Mouse (Mus musculus) MEL (cell line): Measurements from ENCODE around the gene Wipf1. TPM values are rescaled to one million over a fixed set of nuclear protein-coding genes. Genes with fewer than 3 reads are reported as not detected.

Experiments
- DNase-seq: peaks from one replicate; pipeline ENCODE4 v3.0.0; 2011; ENCODE audit warnings: low read depth, low spot score
- H3K27ac ChIP-seq: 2 replicates; pipeline ENCODE4 v1.5.1; 2012; ENCODE audit warnings: low read depth, mild to moderate bottlenecking, control low read depth, low read length, moderate library complexity; ENCODE audit not compliant: control insufficient read depth
- H3K27me3 ChIP-seq, 2 experiments: fragments of 150-350 bp in 1 of 2; sonication (generic) in 1 of 2; 2 replicates each; pipeline ENCODE4 v1.6.1; 2012; ENCODE audit warnings: low read length in 2 of 2, mild to moderate bottlenecking in 2 of 2, improper control_type of control experiment in 1 of 2, moderate library complexity in 1 of 2; ENCODE audit not compliant: insufficient read depth in 2 of 2, control insufficient read depth in 1 of 2
- H3K36me3 ChIP-seq, 2 experiments: 2 replicates each; pipeline ENCODE4 v1.6.1; 2012 to 2014; ENCODE audit warnings: low read length in 2 of 2, improper control_type of control experiment in 1 of 2, inconsistent platforms in 1 of 2, mild to moderate bottlenecking in 1 of 2; ENCODE audit not compliant: insufficient read depth in 2 of 2, control insufficient read depth in 1 of 2
- H3K4me1 ChIP-seq, 2 experiments: fragments of 150-350 bp in 1 of 2; sonication (generic) in 1 of 2; 2 replicates each; pipeline ENCODE4 v1.6.1; 2012; ENCODE audit warnings: low read length in 2 of 2, improper control_type of control experiment in 1 of 2, mild to moderate bottlenecking in 1 of 2; ENCODE audit not compliant: insufficient read depth in 2 of 2, control insufficient read depth in 1 of 2
- H3K4me3 ChIP-seq, 2 experiments: fragments of 150-350 bp in 1 of 2; sonication (generic) in 1 of 2; 2 replicates each; pipeline ENCODE4 v1.5.1; 2012; ENCODE audit warnings: low read depth in 2 of 2, low read length in 2 of 2, mild to moderate bottlenecking in 2 of 2, moderate library complexity in 2 of 2, control low read depth in 1 of 2, improper control_type of control experiment in 1 of 2; ENCODE audit not compliant: control insufficient read depth in 1 of 2, insufficient read depth in 1 of 2
- H3K79me2 ChIP-seq: 2 replicates; pipeline ENCODE4 v1.6.1; 2012; ENCODE audit warnings: mild to moderate bottlenecking, low read length, moderate library complexity; ENCODE audit not compliant: control insufficient read depth, poor library complexity, insufficient read depth
- H3K9ac ChIP-seq: 2 replicates; pipeline ENCODE4 v1.6.1; 2012; ENCODE audit warnings: low read depth, mild to moderate bottlenecking, control low read depth, low read length, moderate library complexity; ENCODE audit not compliant: control insufficient read depth, poor library complexity, severe bottlenecking
- H3K9me3 ChIP-seq: fragments of 150-350 bp; sonication (generic); replicated peaks from 2 replicates; pipeline ENCODE4 v1.6.1; 2012; ENCODE audit warnings: mild to moderate bottlenecking, low read length, improper control_type of control experiment, moderate library complexity; ENCODE audit not compliant: insufficient read depth
- CHD1 ChIP-seq: IDR thresholded peaks from 2 replicates; pipeline ENCODE4 v1.6.1; 2012; ENCODE audit warnings: low read depth, mild to moderate bottlenecking, inconsistent platforms, low read length, improper control_type of control experiment
- CTCF ChIP-seq, 3 experiments: IDR thresholded peaks in 2 of 3; conservative IDR thresholded peaks in 1 of 3; 2 replicates each; pipeline ENCODE4 v1.5.1; 2011 to 2012; ENCODE audit warnings: low read length in 3 of 3, low read depth in 2 of 3, mild to moderate bottlenecking in 2 of 3, improper control_type of control experiment in 1 of 3, inconsistent platforms in 1 of 3, mixed read lengths in 1 of 3, moderate library complexity in 1 of 3; ENCODE audit not compliant: control insufficient read depth in 1 of 3, insufficient read depth in 1 of 3, poor library complexity in 1 of 3, severe bottlenecking in 1 of 3
- EP300 ChIP-seq, 2 experiments: IDR thresholded peaks; 2 replicates each; pipeline ENCODE4 v1.6.1; 2011; ENCODE audit warnings: improper control_type of control experiment in 2 of 2, low read length in 2 of 2, low read depth in 1 of 2, mild to moderate bottlenecking in 1 of 2
- ETS1 ChIP-seq: IDR thresholded peaks from 2 replicates; pipeline ENCODE4 v1.6.1; 2012; ENCODE audit warnings: low read depth, mild to moderate bottlenecking, inconsistent platforms, low read length, improper control_type of control experiment, moderate library complexity
- GABPA ChIP-seq: IDR thresholded peaks from 2 replicates; pipeline ENCODE4 v1.6.1; 2012; ENCODE audit warnings: low read depth, mild to moderate bottlenecking, inconsistent platforms, low read length, improper control_type of control experiment, moderate library complexity
- GATA1 ChIP-seq: IDR thresholded peaks from 2 replicates; pipeline ENCODE4 v1.6.1; 2011; ENCODE audit warnings: low read depth, low read length, improper control_type of control experiment
- HCFC1 ChIP-seq: IDR thresholded peaks from 2 replicates; pipeline ENCODE4 v1.6.1; 2012; ENCODE audit warnings: low read depth, mild to moderate bottlenecking, inconsistent platforms, low read length, improper control_type of control experiment, moderate library complexity
- MAFK ChIP-seq: IDR thresholded peaks from 2 replicates; pipeline ENCODE4 v1.6.1; 2011; ENCODE audit warnings: low read depth, mild to moderate bottlenecking, low read length, improper control_type of control experiment, borderline replicate concordance
- MAX ChIP-seq: IDR thresholded peaks from 2 replicates; pipeline ENCODE4 v1.6.1; 2011; ENCODE audit warnings: low read length, improper control_type of control experiment
- MEF2A ChIP-seq: IDR thresholded peaks from 2 replicates; pipeline ENCODE4 v1.6.1; 2014; ENCODE audit warnings: low read depth, mild to moderate bottlenecking, inconsistent platforms, low read length, improper control_type of control experiment; ENCODE audit not compliant: poor library complexity, insufficient replicate concordance, severe bottlenecking; ENCODE audit errors: extremely low read depth
- MXI1 ChIP-seq: IDR thresholded peaks from 2 replicates; pipeline ENCODE4 v1.6.1; 2011; ENCODE audit warnings: mild to moderate bottlenecking, low read depth, low read length, improper control_type of control experiment
- NRF1 ChIP-seq: IDR thresholded peaks from 2 replicates; pipeline ENCODE4 v1.6.1; 2014; ENCODE audit warnings: low read depth, mild to moderate bottlenecking, inconsistent platforms, low read length, improper control_type of control experiment, moderate library complexity; ENCODE audit not compliant: poor library complexity, insufficient read depth, severe bottlenecking
- POLR2AphosphoS2 ChIP-seq: IDR thresholded peaks from 2 replicates; pipeline ENCODE4 v1.6.1; 2011; ENCODE audit warnings: low read length, improper control_type of control experiment
- RCOR1 ChIP-seq: IDR thresholded peaks from 2 replicates; pipeline ENCODE4 v1.6.1; 2012; ENCODE audit warnings: low read depth, mild to moderate bottlenecking, inconsistent platforms, low read length, improper control_type of control experiment
- SIN3A ChIP-seq: IDR thresholded peaks from 2 replicates; pipeline ENCODE4 v1.6.1; 2012; ENCODE audit warnings: low read length, improper control_type of control experiment, inconsistent platforms
- SMC3 ChIP-seq: IDR thresholded peaks from 2 replicates; pipeline ENCODE4 v1.6.1; 2011; ENCODE audit warnings: low read depth, low read length, improper control_type of control experiment
- TAL1 ChIP-seq: IDR thresholded peaks from 2 replicates; pipeline ENCODE4 v1.6.1; 2012; ENCODE audit warnings: mild to moderate bottlenecking, inconsistent platforms, low read length, moderate library complexity, mixed read lengths
- TCF12 ChIP-seq: IDR thresholded peaks from 2 replicates; pipeline ENCODE4 v1.6.1; 2014; ENCODE audit warnings: low read depth, mild to moderate bottlenecking, inconsistent platforms, low read length, improper control_type of control experiment, moderate library complexity
- UBTF ChIP-seq: IDR thresholded peaks from 2 replicates; pipeline ENCODE4 v1.6.1; 2012; ENCODE audit warnings: low read depth, mild to moderate bottlenecking, inconsistent platforms, low read length, improper control_type of control experiment, moderate library complexity, borderline replicate concordance; ENCODE audit not compliant: insufficient read depth
- ZC3H11A ChIP-seq: IDR thresholded peaks from 2 replicates; pipeline ENCODE4 v1.6.1; 2012; ENCODE audit warnings: low read depth, mild to moderate bottlenecking, inconsistent platforms, low read length, improper control_type of control experiment
- ZNF384 ChIP-seq: IDR thresholded peaks from 2 replicates; pipeline ENCODE4 v1.6.1; 2012; ENCODE audit warnings: low read depth, mild to moderate bottlenecking, inconsistent platforms, low read length, improper control_type of control experiment
- polyA plus RNA-seq, 2 experiments: library from polyadenylated mRNA; stranded (reverse) in 1 of 2; unstranded in 1 of 2; fragments of >175 nt in 1 of 2; fragments of >200 nt in 1 of 2; gene quantifications; 2 replicates each; pipeline versions ENCODE4 v1.2.1 to v1.2.4; 2012; ENCODE audit warnings: low replicate concordance in 2 of 2, low read depth in 1 of 2; ENCODE audit not compliant: insufficient read length in 2 of 2, insufficient read depth in 1 of 2, missing spikeins in 1 of 2
- total RNA-seq: library from RNA; depleted of rRNA; stranded (reverse); fragments of 300-350 nt; gene quantifications from 2 replicates; pipeline ENCODE4 v1.2.3, GENCODE M21; 2012

Wipf1 gene
- total and polyA plus RNA-seq, 3 experiments: 5.2 to 83.9 (median 27.1) TPM

GRCm38 (mm10) chr2:73385172-73385571 is 144.4 kb downstream of the Wipf1 start:
- no peak for DNase-seq
- peaks cover 2 to 3% of the 10 kb centered on the region in 2 experiments; a peak in 3 of 4 replicates for H3K27me3 ChIP-seq
- TF ChIP-seq RCOR1 (no peak), ETS1 (peak; percentile 48; the same call in 1 of the 2 replicates), GATA1 (0 out of 2 replicates have a peak, but pooled peaks have one; percentile 23), MEF2A (peak; percentile 72; the same call in 1 of the 2 replicates), HCFC1 (no peak), SIN3A (0 out of 2 replicates have a peak, but pooled peaks have one; percentile 29), ZNF384 (peak; percentile 72)
- TF ChIP-seq, all 39 proteins: peak for 5
- Histone ChIP-seq H3K4me1 (peaks cover 0 to 3% of the 10 kb centered on the region in 2 experiments; a peak in 1 of 4 replicates), H3K4me3 (no peak overlapping the region), H3K9ac (no peak overlapping the region), H3K9me3 (no peaks in the 10 kb centered on the region), H3K36me3 (peaks cover 0 to 8% of the 10 kb centered on the region in 2 experiments; a peak in 2 of 4 replicates), H3K27ac (no peak overlapping the region), H3K79me2 (no peaks in the 10 kb centered on the region)

DNA sequence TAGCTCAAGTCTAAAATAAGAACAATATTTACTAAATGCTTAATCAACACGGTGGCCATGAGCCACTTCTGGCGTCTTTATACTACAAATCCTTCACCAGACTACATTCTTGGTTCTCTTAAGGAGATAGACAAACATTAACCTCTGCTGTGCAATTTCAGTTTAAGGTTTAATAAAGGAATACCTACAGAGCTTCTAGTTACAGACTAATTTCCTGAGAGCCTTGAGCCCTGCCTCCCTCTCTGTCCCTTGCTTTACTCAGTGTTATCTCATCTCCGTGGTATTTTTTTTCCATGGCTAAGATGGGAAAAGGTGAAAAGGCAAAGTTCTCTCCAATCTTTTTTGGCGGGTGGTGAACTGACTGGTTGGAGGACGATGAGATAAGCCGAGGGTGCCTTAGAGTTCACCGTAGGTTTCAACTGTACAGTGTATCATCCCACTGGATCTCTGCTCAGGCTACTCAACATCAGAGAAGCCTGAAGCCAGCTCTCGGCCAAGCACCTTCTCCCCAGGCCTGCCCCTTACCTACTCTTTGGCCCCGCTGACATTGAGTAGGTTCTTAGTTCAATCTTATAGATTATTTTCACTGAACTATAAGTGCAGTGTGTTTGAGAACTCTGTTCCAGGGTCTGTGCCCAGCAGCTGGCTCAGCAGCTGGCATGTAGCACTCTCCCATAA is 149.1 kb downstream of the Wipf1 start:
- DNase-seq: no peak
- H3K4me1 ChIP-seq: no peaks in the 10 kb centered on the region
- H3K79me2 ChIP-seq: no peaks in the 10 kb centered on the region
- TF ChIP-seq ZNF384 (no peak), SMC3 (no peak), MAFK (no peak), UBTF (no peak), GATA1 (no peak), MAX (no peak), TCF12 (no peak), EP300 (IDR thresholded peaks at IDR 0.05; ENCODE audit: low read depth in 1 of 2, low read length in 2 of 2) (no peak), POLR2AphosphoS2 (no peak), GABPA (no peak), CTCF (IDR thresholded peaks at IDR 0.05 in 2 of 3, conservative IDR thresholded peaks at IDR 0.05 in 1 of 3; ENCODE audit: control insufficient read depth in 1 of 3, insufficient read depth in 1 of 3, low read depth in 2 of 3, low read length in 3 of 3, poor library complexity in 1 of 3, severe bottlenecking in 1 of 3) (no peak), HCFC1 (no peak), NRF1 (no peak), TAL1 (no peak), MXI1 (no peak), CHD1 (no peak), ZC3H11A (no peak), RCOR1 (no peak)
- peaks cover 0 to 2% of the 10 kb centered on the region in 2 experiments; a peak in 2 of 4 replicates for H3K36me3 ChIP-seq
- no peak overlapping the region for H3K9ac ChIP-seq
- H3K27me3 ChIP-seq: peaks cover 2 to 4% of the 10 kb centered on the region in 2 experiments; a peak in 3 of 4 replicates
- no peak overlapping the region for H3K27ac ChIP-seq
- H3K4me3 ChIP-seq: no peak overlapping the region
- no peaks in the 10 kb centered on the region for H3K9me3 ChIP-seq
